Mouse (Mus musculus) splenic B cell, adult 2 months (primary cell): ENCODE measurements around the gene Rpl31.

Experiments
- DNase-seq: peaks from one replicate; pipeline ENCODE4 v3.0.0-alpha.2; 2011; ENCODE audit warnings: low read depth, low spot score
- H3K27me3 ChIP-seq: 2 replicates; pipeline ENCODE4 v1.6.1; 2012; ENCODE audit warnings: mild to moderate bottlenecking, low read length, moderate library complexity, mixed read lengths; ENCODE audit not compliant: control insufficient read depth, poor library complexity, insufficient read depth, severe bottlenecking
- H3K36me3 ChIP-seq: 2 replicates; pipeline ENCODE4 v1.6.1; 2012; ENCODE audit warnings: mild to moderate bottlenecking, low read length, moderate library complexity, mixed read lengths; ENCODE audit not compliant: control insufficient read depth, poor library complexity, insufficient read depth, severe bottlenecking

The Rpl31 gene

DNA sequence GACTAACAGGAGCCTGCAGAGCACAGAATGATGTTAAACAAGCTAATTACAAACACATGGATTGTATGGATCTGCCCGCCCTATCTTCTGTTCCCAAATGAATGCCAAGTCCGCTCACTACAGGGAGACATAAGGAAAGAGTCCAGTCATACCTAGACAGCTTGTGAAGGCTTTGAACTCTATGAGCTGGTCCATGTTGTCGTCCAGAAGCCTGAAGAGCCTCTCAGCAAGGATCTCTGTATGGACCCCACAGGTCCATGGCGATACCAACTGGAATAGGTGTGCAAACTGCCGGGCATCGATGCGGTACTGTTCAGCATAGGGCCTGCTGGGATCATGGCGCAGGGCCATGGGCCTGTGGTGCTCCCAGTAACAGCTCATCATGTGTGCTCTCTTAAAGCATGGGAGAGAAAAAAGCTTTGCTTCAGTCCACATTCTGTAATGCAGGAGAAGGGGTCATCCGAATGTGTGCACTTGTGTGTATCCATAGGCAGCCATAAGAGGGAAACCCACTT lies 9.1 kb downstream of the Rpl31 start:
- no peak for DNase-seq
- Histone ChIP-seq H3K27me3 (no peaks in the 10 kb centered on the region), H3K36me3 (peaks cover 1% of the 10 kb centered on the region)

DNA sequence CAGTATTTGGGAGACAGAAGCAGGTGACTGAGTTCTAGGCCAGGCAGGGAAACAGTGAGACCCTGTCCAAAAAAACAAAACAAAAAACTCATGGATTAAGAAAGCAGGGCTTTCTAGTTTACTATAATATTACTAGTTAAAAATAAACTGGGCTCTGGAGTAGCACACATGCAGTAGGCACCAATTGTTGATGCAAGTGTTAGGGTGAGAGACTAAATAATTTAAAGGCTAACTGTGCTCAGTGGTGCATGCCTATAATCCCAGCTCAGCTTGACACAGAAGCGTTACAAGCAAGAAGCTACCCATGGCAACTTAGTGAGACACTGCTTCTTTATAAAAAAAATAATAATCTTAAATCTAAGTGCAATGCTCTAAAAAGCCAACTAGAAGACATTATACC lies 10.9 kb downstream of the Rpl31 start:
- no peaks in the 10 kb centered on the region for H3K27me3 ChIP-seq
- DNase-seq: no peak
- H3K36me3 ChIP-seq: no peaks in the 10 kb centered on the region; the same call in 1 of the 2 replicates

DNA sequence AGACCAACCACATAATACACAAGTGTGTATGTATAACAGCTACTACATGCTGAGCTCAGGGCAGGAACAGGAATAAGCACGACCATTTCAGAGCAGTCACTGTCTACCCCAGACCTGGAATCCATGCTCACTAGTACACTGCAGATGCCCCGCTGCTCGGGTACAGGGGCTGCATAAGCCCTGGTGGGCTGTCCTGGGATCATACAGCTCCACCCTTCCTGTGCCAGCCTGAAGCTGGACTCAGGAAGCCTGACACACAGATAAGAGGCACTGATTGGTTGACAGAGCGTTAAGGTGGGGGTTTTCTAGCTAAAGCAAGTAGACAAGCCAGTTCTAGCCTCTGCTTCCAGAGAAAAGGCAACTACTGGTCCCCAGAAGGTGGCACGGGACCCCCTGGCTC lies 11.4 kb downstream of the Rpl31 start:
- H3K36me3 ChIP-seq: no peaks in the 10 kb centered on the region
- no peaks in the 10 kb centered on the region for H3K27me3 ChIP-seq
- DNase-seq: no peak

- no peak for DNase-seq
- no peaks in the 10 kb centered on the region for H3K36me3 ChIP-seq
- H3K27me3 ChIP-seq: no peaks in the 10 kb centered on the region
Measured at GRCm38 (mm10) chr1:39381017-39381416, 13.4 kb downstream of the Rpl31 start.

GRCm38 (mm10) chr1:39384914-39385313 lies 17.3 kb downstream of the Rpl31 start:
- no peak for DNase-seq
- no peaks in the 10 kb centered on the region for H3K36me3 ChIP-seq

DNA sequence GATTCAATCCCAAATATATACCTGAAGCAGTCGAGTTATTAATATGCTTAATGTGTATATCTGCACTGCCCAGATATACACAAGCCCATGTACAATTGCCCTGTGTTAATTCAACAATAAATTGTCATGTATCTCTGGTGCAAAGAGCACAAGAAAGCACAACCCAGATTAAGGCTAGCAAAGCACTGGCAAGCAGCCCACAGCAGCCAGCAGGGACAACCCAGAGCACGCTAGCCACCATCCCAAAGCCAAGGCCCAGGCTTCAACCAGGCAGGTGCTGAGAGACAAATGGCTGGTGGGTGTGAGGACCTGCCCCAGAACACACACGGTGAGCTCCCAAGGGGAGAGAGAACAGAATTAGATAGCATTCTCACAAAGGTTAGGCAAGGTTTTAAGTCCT lies 18.8 kb downstream of the Rpl31 start:
- Histone ChIP-seq H3K36me3 (no peaks in the 10 kb centered on the region), H3K27me3 (no peaks in the 10 kb centered on the region)
- no peak for DNase-seq

More at GRCm38 (mm10) chr1:39384914-39385313, 17.3 kb downstream of the Rpl31 start:
- no peaks in the 10 kb centered on the region for H3K27me3 ChIP-seq

GRCm38 (mm10) chr1:39387497-39387896 lies 19.9 kb downstream of the Rpl31 start:
- H3K36me3 ChIP-seq: no peaks in the 10 kb centered on the region
- DNase-seq: no peak

GRCm38 (mm10) chr1:39388163-39388562 lies 20.5 kb downstream of the Rpl31 start:
- no peaks in the 10 kb centered on the region for H3K27me3 ChIP-seq
- no peak for DNase-seq
- no peaks in the 10 kb centered on the region for H3K36me3 ChIP-seq

More at GRCm38 (mm10) chr1:39387497-39387896, 19.9 kb downstream of the Rpl31 start:
- no peaks in the 10 kb centered on the region for H3K27me3 ChIP-seq

DNA sequence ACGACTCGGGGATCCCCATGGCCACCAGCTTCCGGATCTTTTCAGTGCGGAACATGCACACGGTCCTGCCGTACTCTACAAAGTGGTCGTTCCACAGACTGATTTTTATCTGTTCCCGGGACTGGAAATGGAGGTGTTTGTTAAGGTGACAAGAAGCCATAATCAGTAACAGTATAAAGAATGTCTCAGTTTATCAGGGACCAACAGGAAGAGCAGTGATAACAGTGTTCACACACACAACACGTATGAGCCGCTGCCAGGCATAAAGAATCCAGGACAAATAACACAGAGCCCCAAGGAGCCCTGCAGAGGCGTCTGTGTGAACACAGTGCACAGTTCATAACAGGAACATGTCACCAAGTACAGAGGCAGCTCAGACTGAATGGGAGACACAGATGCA lies 21.7 kb downstream of the Rpl31 start:
- Histone ChIP-seq H3K27me3 (no peaks in the 10 kb centered on the region), H3K36me3 (no peaks in the 10 kb centered on the region)
- no peak for DNase-seq

DNA sequence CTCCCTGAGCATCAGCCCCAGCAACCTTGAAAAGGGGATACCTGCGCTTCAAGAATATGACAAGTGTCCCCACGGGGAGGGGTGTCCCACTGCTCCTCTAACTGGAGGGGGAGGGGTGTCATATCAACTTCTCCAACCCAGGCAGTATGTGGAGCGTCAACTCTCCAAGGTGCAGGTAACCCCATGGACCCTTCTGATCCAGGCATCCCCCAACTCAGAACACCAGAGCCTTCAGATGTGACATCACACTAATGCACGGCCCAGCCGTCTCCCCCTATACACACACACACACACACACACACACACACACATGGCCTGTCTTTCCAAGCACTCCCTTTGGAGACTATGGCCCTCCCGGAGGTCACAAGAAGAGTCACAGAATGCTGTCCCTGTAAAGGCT lies 24.0 kb downstream of the Rpl31 start:
- DNase-seq: no peak
- no peaks in the 10 kb centered on the region for H3K36me3 ChIP-seq
- H3K27me3 ChIP-seq: no peaks in the 10 kb centered on the region

GRCm38 (mm10) chr1:39392189-39392588 lies 24.5 kb downstream of the Rpl31 start:
- Histone ChIP-seq H3K27me3 (no peaks in the 10 kb centered on the region), H3K36me3 (no peaks in the 10 kb centered on the region)
- peak; percentile 69 for DNase-seq

DNA sequence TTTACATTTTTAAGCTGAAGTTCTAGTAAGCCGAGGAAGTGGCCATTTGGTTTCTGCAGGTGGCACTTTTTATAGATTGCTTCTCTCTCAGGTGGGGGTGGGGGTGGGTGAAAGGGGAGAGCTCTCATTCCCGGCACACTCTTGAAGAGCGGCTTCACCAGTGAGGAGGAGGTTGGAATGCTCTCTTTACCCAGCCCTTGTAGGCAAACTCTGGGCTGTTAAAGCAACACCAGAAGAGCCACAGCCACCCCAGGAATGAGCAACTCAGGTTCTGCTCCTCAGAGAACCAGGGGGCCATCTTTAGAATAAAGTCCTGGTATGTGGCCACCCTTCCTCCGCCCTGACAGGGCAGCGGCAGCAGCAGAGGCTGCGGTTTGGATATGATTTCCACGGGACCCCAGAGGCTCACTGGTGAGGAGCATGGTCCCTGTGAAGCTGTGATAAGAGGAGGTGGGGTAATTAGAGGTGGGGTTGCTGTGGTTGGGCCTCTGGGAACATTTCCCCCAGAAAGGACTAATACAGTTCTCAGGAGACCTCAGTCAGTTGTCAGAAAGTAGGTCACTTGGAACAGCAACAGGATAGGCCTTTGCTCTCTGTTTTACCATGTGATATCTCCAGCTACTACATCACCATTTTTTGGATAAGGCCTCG lies 25.7 kb downstream of the Rpl31 start:
- Histone ChIP-seq H3K36me3 (no peaks in the 10 kb centered on the region), H3K27me3 (no peaks in the 10 kb centered on the region)
- no peak for DNase-seq

DNA sequence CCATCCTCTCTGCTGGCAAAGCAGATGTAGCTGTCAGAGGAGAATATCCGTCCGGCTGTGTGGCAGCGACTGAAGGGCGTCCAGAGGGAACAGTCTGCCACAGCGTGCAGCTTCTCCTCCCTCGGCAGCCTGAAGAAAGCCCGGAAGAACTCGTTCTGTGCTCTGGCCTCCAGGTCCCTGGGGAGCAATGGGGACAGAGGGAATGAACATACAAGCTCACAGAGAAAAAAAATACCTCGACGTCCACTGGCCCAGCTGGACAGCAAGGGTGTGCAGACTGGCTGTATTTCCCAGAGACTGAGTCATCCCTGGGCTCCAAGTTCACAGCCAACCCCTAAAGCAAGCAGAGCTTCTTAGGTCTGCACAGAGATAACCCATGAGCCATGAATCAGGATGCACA lies 26.5 kb downstream of the Rpl31 start:
- Histone ChIP-seq H3K36me3 (no peaks in the 10 kb centered on the region), H3K27me3 (no peaks in the 10 kb centered on the region)
- DNase-seq: no peak

- H3K27me3 ChIP-seq: no peaks in the 10 kb centered on the region
- no peaks in the 10 kb centered on the region for H3K36me3 ChIP-seq
- DNase-seq: no peak
Measured at GRCm38 (mm10) chr1:39394650-39395049, 27.0 kb downstream of the Rpl31 start.

DNA sequence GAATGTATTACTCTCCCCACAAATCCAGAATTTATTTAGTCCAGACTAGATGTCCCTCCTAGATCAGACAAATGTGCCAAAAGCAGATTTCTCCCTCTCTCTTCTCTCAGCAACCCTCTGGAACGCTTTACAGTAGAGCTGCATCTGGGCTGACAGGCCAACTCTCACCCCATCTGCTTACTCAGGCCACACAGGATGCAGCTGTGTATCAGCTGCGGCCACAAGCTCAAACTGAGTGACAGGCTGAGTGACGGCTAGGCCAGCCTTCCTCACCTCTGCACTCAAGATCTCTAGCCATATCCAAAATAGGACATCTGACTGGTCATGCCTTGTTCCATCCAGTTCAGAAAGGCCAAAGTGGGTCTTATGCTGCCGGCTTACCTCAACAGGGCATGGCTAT lies 28.7 kb downstream of the Rpl31 start:
- no peak for DNase-seq
- Histone ChIP-seq H3K27me3 (no peaks in the 10 kb centered on the region), H3K36me3 (no peaks in the 10 kb centered on the region)

DNA sequence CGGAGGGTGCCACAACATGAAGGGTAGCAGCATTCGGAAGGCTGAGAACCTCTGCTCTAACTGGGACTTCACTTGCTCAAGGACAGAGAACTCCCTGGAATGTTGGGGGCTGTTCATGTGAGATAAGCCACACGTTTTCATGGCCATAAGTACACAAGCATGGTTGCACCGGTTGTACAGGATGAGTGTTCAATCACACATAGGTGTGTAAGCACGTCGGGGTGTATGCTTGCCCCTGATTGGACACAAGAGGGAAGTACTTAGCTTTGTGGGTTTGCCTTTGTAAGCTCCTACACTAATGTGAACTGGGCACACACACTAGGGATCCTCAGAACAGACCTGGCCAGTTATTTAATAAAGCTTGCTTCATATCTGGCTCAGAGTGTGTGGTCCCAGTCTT lies 30.6 kb downstream of the Rpl31 start:
- Histone ChIP-seq H3K27me3 (no peaks in the 10 kb centered on the region), H3K36me3 (no peaks in the 10 kb centered on the region)
- DNase-seq: no peak
